Mouse (Mus musculus): ENCODE measurements around the gene Lrmda. TPM values are rescaled to one million over a fixed set of nuclear protein-coding genes. Genes with fewer than 3 reads are reported as not detected.

Lrmda gene
- polyA plus RNA-seq, 1 experiment: 20.1 TPM

DNA sequence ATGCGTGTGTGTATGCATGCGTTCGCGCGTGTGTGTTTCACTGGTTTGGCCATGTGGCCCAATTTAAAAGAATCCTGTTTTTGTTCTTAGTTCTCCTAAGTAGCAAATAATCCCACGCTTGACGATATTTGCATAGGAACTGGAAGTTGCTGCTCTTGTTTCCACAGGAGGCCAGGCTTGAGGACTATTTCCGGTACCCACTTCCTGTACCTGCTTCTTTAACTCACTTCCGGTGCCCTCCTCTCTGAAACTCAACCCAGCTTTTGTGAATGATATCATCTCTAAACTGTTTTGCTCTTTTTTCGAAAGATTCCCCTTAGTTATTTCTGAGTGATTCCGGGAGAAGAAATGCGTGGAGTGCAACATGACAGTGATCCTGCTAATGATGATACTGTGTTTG lies 236.8 kb downstream of the Lrmda start:
- TF ChIP-seq POLR2A (IDR thresholded peaks at IDR 0.05; ENCODE audit: borderline replicate concordance, low read depth, low read length) (no peak), CTCF (IDR thresholded peaks at IDR 0.05; ENCODE audit: low read depth, low read length) (no peak)
- Histone ChIP-seq H3K27ac (ENCODE audit: insufficient read depth, low read depth, low read length) (no peak overlapping the region), H3K4me1 (ENCODE audit: control insufficient read depth, insufficient read depth, low read length) (peaks cover 10% of the 10 kb centered on the region), H3K4me3 (ENCODE audit: insufficient read depth, low read length) (no peak overlapping the region)

- Histone ChIP-seq H3K4me1 (ENCODE audit: control insufficient read depth, insufficient read depth, low read length) (peaks cover 10% of the 10 kb centered on the region), H3K27ac (ENCODE audit: insufficient read depth, low read depth, low read length) (no peak overlapping the region), H3K4me3 (ENCODE audit: insufficient read depth, low read length) (no peak overlapping the region)
- no peak for TF ChIP-seq POLR2A (IDR thresholded peaks at IDR 0.05; ENCODE audit: borderline replicate concordance, low read depth, low read length)
- TF ChIP-seq CTCF (IDR thresholded peaks at IDR 0.05; ENCODE audit: low read depth, low read length): no peak
These were observed 240.0 kb downstream of the Lrmda start for GRCm38 (mm10) chr14:22259376-22260032.

GRCm38 (mm10) chr14:22260033-22260419 lies 240.5 kb downstream of the Lrmda start:
- H3K27ac ChIP-seq (ENCODE audit: insufficient read depth, low read depth, low read length): no peak overlapping the region
- peaks cover 10% of the 10 kb centered on the region for H3K4me1 ChIP-seq (ENCODE audit: control insufficient read depth, insufficient read depth, low read length)
- TF ChIP-seq POLR2A (IDR thresholded peaks at IDR 0.05; ENCODE audit: borderline replicate concordance, low read depth, low read length): no peak
- no peak for TF ChIP-seq CTCF (IDR thresholded peaks at IDR 0.05; ENCODE audit: low read depth, low read length)
- H3K4me3 ChIP-seq (ENCODE audit: insufficient read depth, low read length): no peak overlapping the region

DNA sequence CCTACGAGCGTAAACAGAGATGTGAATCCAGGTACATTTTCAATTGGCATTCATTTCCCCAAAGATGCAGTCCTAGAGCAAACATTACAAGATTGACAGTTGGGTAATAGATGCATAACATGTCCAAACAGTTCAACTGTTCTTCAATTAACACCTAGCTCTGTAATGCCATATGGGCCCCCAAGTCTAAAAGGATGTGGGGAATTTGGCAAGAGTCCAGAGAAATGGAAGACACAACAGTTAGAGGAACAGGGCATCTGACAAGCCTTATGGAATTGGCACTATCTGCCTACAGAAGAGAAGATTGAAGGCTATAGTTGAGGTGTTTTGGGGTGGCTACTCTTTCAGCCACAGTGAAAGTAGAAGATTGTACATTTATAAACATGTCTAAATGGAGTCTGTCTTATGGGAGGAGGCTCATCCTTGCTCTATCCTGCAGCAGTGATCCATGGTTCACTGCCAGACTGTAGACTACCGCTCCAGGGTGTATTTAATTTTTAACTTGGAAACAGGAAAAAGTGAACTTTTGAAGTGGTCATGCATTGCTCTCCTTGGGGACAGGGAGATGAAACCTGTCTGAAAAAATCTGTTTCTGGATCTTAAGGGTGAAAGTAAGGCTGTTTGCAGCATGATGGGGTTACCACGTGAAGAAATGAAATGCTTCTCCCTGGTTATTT lies 245.9 kb downstream of the Lrmda start:
- H3K4me3 ChIP-seq (ENCODE audit: insufficient read depth, low read length): no peak overlapping the region
- no peaks in the 10 kb centered on the region for H3K4me1 ChIP-seq (ENCODE audit: control insufficient read depth, insufficient read depth, low read length)
- H3K27ac ChIP-seq (ENCODE audit: insufficient read depth, low read depth, low read length): no peak overlapping the region
- TF ChIP-seq CTCF (IDR thresholded peaks at IDR 0.05; ENCODE audit: low read depth, low read length) (no peak), POLR2A (IDR thresholded peaks at IDR 0.05; ENCODE audit: borderline replicate concordance, low read depth, low read length) (no peak)

DNA sequence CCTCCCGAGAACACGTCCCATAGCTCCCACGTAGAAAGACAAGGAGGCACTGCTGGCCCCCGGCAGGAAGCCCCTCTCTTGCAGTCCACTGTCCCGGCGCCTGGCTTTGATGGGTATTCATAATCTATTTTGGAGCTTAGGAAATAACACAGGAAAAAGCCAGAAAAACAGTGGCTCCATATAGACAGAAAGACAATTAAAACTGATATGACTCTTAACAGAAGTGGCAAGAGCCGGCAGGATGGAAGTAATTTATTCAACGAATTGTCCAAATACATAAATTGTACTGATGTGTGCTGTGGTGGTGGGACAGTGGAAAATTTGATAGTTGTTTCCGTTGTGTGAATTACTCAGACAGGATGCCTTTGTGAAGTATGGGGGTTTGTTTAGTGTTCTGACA lies 250.3 kb downstream of the Lrmda start:
- no peak for TF ChIP-seq CTCF (IDR thresholded peaks at IDR 0.05; ENCODE audit: low read depth, low read length)
- TF ChIP-seq POLR2A (IDR thresholded peaks at IDR 0.05; ENCODE audit: borderline replicate concordance, low read depth, low read length): no peak
- no peaks in the 10 kb centered on the region for H3K4me1 ChIP-seq (ENCODE audit: control insufficient read depth, insufficient read depth, low read length)
- no peak overlapping the region for H3K27ac ChIP-seq (ENCODE audit: insufficient read depth, low read depth, low read length)
- no peak overlapping the region for H3K4me3 ChIP-seq (ENCODE audit: insufficient read depth, low read length)

DNA sequence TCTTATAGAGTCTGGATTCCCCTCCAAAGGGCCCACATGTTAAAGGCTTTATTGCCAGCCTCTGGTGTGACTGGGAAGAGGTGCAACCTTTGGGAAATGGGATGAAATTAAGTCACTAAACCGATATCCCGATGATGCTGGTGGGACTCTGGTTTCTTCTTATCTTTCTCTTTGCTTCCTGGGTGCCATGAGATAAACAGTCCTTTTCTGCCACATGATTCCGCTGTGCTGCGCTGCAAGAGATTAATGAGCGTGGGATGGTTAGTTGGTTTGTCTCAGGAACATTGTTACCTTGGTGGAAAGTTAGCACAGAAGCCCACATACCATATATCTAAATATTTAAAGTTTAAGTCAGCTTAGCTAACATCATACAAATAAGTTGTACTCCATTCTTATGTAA lies 258.5 kb downstream of the Lrmda start:
- Histone ChIP-seq H3K4me1 (ENCODE audit: control insufficient read depth, insufficient read depth, low read length) (no peaks in the 10 kb centered on the region), H3K4me3 (ENCODE audit: insufficient read depth, low read length) (no peak overlapping the region), H3K27ac (ENCODE audit: insufficient read depth, low read depth, low read length) (no peak overlapping the region)
- TF ChIP-seq POLR2A (IDR thresholded peaks at IDR 0.05; ENCODE audit: borderline replicate concordance, low read depth, low read length) (no peak), CTCF (IDR thresholded peaks at IDR 0.05; ENCODE audit: low read depth, low read length) (no peak)

GRCm38 (mm10) chr14:22279591-22279990 lies 260.1 kb downstream of the Lrmda start:
- no peak for TF ChIP-seq POLR2A (IDR thresholded peaks at IDR 0.05; ENCODE audit: borderline replicate concordance, low read depth, low read length)
- no peak for TF ChIP-seq CTCF (IDR thresholded peaks at IDR 0.05; ENCODE audit: low read depth, low read length)
- no peak overlapping the region for H3K4me3 ChIP-seq (ENCODE audit: insufficient read depth, low read length)
- H3K4me1 ChIP-seq (ENCODE audit: control insufficient read depth, insufficient read depth, low read length): no peaks in the 10 kb centered on the region
- no peak overlapping the region for H3K27ac ChIP-seq (ENCODE audit: insufficient read depth, low read depth, low read length)

- TF ChIP-seq POLR2A (IDR thresholded peaks at IDR 0.05; ENCODE audit: borderline replicate concordance, low read depth, low read length): no peak
- TF ChIP-seq CTCF (IDR thresholded peaks at IDR 0.05; ENCODE audit: low read depth, low read length): no peak
- Histone ChIP-seq H3K27ac (ENCODE audit: insufficient read depth, low read depth, low read length) (no peak overlapping the region), H3K4me1 (ENCODE audit: control insufficient read depth, insufficient read depth, low read length) (no peaks in the 10 kb centered on the region), H3K4me3 (ENCODE audit: insufficient read depth, low read length) (no peak overlapping the region)
These were observed 262.1 kb downstream of the Lrmda start for GRCm38 (mm10) chr14:22281630-22282029.

- Histone ChIP-seq H3K4me1 (ENCODE audit: control insufficient read depth, insufficient read depth, low read length) (no peaks in the 10 kb centered on the region), H3K4me3 (ENCODE audit: insufficient read depth, low read length) (no peak overlapping the region), H3K27ac (ENCODE audit: insufficient read depth, low read depth, low read length) (no peak overlapping the region)
- TF ChIP-seq CTCF (IDR thresholded peaks at IDR 0.05; ENCODE audit: low read depth, low read length) (no peak), POLR2A (IDR thresholded peaks at IDR 0.05; ENCODE audit: borderline replicate concordance, low read depth, low read length) (no peak)
These were observed 263.3 kb downstream of the Lrmda start for GRCm38 (mm10) chr14:22282847-22283246.

DNA sequence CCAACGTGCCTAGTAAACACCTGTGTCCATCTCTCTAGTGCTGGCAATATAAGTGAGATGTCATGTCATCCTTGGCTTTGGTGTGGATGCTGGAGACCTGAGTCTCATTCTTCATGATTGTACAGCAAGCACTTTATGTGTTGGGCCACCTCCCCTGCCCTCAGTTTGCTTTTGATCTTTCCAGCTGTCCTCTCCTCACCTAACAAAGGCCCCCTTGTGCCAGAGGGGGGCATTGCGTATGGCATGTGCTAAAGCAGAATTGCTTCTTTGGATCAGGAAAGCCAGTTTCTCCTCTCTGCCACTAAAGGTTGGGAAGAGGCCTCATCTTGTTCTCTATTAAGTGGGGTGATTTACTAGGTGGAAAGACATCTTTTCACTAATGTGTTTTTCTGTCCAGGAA lies 264.2 kb downstream of the Lrmda start:
- no peak for TF ChIP-seq POLR2A (IDR thresholded peaks at IDR 0.05; ENCODE audit: borderline replicate concordance, low read depth, low read length)
- peak; percentile 36; the same call in 1 of the 2 replicates for TF ChIP-seq CTCF (IDR thresholded peaks at IDR 0.05; ENCODE audit: low read depth, low read length)
- no peak overlapping the region for H3K27ac ChIP-seq (ENCODE audit: insufficient read depth, low read depth, low read length)
- no peaks in the 10 kb centered on the region for H3K4me1 ChIP-seq (ENCODE audit: control insufficient read depth, insufficient read depth, low read length)
- no peak overlapping the region for H3K4me3 ChIP-seq (ENCODE audit: insufficient read depth, low read length)
